Mouse (Mus musculus): ENCODE measurements around the gene Esyt2. TPM values are rescaled to one million over a fixed set of nuclear protein-coding genes. Genes with fewer than 3 reads are reported as not detected.

The Esyt2 gene
- polyA plus RNA-seq, 1 experiment from 2014 or later, result 11.1 TPM

- H3K4me3 ChIP-seq, result no peak overlapping the region
- 94% methylated on average over 2 of the region's 2 CpGs for WGBS
- no peak overlapping the region for H3K9ac ChIP-seq
- no peaks in the 10 kb centered on the region for H3K27me3 ChIP-seq
- H3K4me2 ChIP-seq, result no peak overlapping the region
- no peak overlapping the region for H3K27ac ChIP-seq (replicated peaks)
- no peaks in the 10 kb centered on the region for H3K4me1 ChIP-seq (replicated peaks)
- H3K36me3 ChIP-seq, result peaks cover 56% of the 10 kb centered on the region
- ATAC-seq (ENCODE audit: low read depth), result no peak
- no peaks in the 10 kb centered on the region for H3K9me3 ChIP-seq
Observed at GRCm38 (mm10) chr12:116368857-116369256, 87.9 kb downstream of the Esyt2 start.

GRCm38 (mm10) chr12:116383101-116383500 lies 102.1 kb downstream of the Esyt2 start:
- Histone ChIP-seq H3K36me3 (peaks cover 12% of the 10 kb centered on the region; the same call in 1 of the 2 replicates), H3K27me3 (no peaks in the 10 kb centered on the region), H3K4me1 (replicated peaks) (no peaks in the 10 kb centered on the region), H3K4me3 (no peak overlapping the region), H3K9ac (no peak overlapping the region), H3K4me2 (no peak overlapping the region), H3K9me3 (no peaks in the 10 kb centered on the region), H3K27ac (replicated peaks) (no peak overlapping the region)
- 76% methylated on average over 2 of the region's 2 CpGs for WGBS
- no peak for ATAC-seq (ENCODE audit: low read depth)

GRCm38 (mm10) chr12:116383995-116384394 lies 103.0 kb downstream of the Esyt2 start:
- Histone ChIP-seq H3K27ac (replicated peaks) (no peak overlapping the region), H3K27me3 (no peaks in the 10 kb centered on the region), H3K4me3 (no peak overlapping the region), H3K9ac (no peak overlapping the region), H3K4me1 (replicated peaks) (no peaks in the 10 kb centered on the region), H3K4me2 (no peak overlapping the region), H3K9me3 (no peaks in the 10 kb centered on the region), H3K36me3 (peaks cover 12% of the 10 kb centered on the region; the same call in 1 of the 2 replicates)
- ATAC-seq (ENCODE audit: low read depth), result no peak

GRCm38 (mm10) chr12:116386802-116387201 lies 105.8 kb downstream of the Esyt2 start:
- Histone ChIP-seq H3K9ac (no peak overlapping the region), H3K27me3 (no peaks in the 10 kb centered on the region), H3K4me3 (no peak overlapping the region), H3K27ac (replicated peaks) (no peak overlapping the region), H3K36me3 (no peaks in the 10 kb centered on the region), H3K4me2 (no peak overlapping the region), H3K4me1 (replicated peaks) (no peaks in the 10 kb centered on the region), H3K9me3 (no peaks in the 10 kb centered on the region)
- ATAC-seq (ENCODE audit: low read depth), result no peak
- 78% methylated on average over 1 of the region's 1 CpGs for WGBS

DNA sequence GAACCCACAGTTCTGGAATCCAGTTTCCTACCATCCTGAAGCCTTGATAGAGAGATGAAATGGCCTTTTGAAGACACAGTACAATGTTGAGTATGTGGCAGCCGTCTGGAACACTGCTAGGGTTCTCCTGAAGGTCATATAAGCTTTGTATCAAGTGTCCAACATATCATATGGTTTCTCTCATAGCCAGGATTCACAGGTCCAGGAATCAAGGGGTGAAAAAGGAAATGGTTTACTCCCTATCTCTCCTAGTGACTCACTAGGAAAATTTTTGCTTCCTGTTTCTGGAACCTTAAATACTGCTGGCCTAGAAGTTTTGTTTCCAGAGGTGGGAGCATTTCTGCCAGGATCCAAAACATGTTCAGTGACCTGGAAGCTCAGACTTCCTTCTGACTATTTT lies 108.9 kb downstream of the Esyt2 start:
- WGBS, result 70% methylated on average over 1 of the region's 1 CpGs
- H3K9me3 ChIP-seq, result no peaks in the 10 kb centered on the region
- no peaks in the 10 kb centered on the region for H3K36me3 ChIP-seq
- H3K4me1 ChIP-seq (replicated peaks), result no peaks in the 10 kb centered on the region
- H3K4me2 ChIP-seq, result no peak overlapping the region
- no peak for ATAC-seq (ENCODE audit: low read depth)
- no peak overlapping the region for H3K4me3 ChIP-seq
- no peak overlapping the region for H3K27ac ChIP-seq (replicated peaks)
- no peak overlapping the region for H3K9ac ChIP-seq
- H3K27me3 ChIP-seq, result no peaks in the 10 kb centered on the region

DNA sequence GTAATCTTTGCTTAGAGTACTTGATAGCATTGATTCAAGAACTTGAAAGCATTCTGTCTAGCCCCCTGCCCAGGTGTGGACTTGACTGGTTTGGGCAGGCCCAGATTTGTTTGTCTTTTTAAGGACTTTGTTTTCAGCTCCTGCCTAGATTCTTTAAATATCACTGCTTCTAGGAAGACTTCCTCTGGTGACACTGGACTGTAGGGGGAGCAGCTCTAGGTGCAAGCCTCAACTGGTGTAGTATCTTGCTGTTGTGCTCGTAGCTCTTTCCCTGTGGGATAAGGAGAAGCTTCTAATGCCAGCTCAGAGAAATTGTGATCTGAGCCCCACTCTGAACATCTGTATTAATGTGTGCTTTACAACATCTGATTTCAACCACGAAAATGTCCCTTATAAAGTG lies 113.3 kb downstream of the Esyt2 start:
- Histone ChIP-seq H3K9me3 (no peaks in the 10 kb centered on the region), H3K4me2 (no peak overlapping the region), H3K36me3 (no peaks in the 10 kb centered on the region), H3K9ac (no peak overlapping the region), H3K27me3 (no peaks in the 10 kb centered on the region), H3K27ac (replicated peaks) (no peak overlapping the region), H3K4me3 (no peak overlapping the region), H3K4me1 (replicated peaks) (no peaks in the 10 kb centered on the region)
- no peak for ATAC-seq (ENCODE audit: low read depth)
- WGBS, result 78% methylated on average over 2 of the region's 2 CpGs

GRCm38 (mm10) chr12:116395312-116395711 lies 114.3 kb downstream of the Esyt2 start:
- Histone ChIP-seq H3K27ac (replicated peaks) (no peak overlapping the region), H3K27me3 (no peaks in the 10 kb centered on the region), H3K36me3 (no peaks in the 10 kb centered on the region), H3K4me2 (no peak overlapping the region), H3K9me3 (no peaks in the 10 kb centered on the region), H3K4me1 (replicated peaks) (no peaks in the 10 kb centered on the region), H3K9ac (no peak overlapping the region), H3K4me3 (no peak overlapping the region)
- 93% methylated on average over 2 of the region's 2 CpGs for WGBS
- no peak for ATAC-seq (ENCODE audit: low read depth)

GRCm38 (mm10) chr12:116396072-116396695 lies 115.2 kb downstream of the Esyt2 start:
- Histone ChIP-seq H3K9me3 (no peaks in the 10 kb centered on the region), H3K27me3 (no peaks in the 10 kb centered on the region), H3K9ac (no peak overlapping the region), H3K36me3 (no peaks in the 10 kb centered on the region), H3K27ac (replicated peaks) (no peak overlapping the region), H3K4me3 (no peak overlapping the region), H3K4me1 (replicated peaks) (no peaks in the 10 kb centered on the region), H3K4me2 (no peak overlapping the region)
- no peak for ATAC-seq (ENCODE audit: low read depth)
- WGBS, result 74% methylated on average over 2 of the region's 2 CpGs

DNA sequence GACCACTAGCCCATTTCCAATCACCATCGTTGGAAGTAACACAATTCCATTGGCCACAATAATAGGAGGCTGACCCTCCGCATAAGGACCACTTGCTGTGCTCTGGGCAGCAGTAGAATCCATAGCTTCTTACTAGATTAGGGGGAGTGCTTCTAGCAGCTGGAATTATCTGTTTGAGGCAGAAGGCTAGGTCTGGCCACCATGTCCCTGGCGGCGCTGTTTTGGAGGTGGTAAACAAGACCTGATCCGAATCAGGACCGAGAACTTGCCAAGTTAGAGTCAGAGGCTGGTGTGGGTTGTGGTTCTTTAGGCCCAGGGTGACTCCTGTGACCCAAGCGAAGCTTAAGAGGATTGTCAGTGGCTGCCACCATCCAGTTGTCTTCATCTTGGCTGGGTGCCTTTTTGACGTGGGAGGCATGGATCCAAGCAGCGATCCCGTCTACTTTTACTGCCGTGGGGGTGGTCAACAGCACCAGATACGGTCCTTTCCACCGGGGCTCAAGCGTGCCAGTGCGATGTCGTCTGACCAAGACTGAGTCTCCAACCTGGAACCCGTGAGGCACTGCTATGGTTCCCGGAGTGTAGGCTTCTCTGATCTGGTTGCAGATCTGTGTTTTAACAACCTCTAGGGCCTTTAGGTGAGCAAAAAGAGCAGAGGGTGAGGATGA lies 123.2 kb downstream of the Esyt2 start:
- 97% methylated on average over 18 of the region's 18 CpGs for WGBS
- Histone ChIP-seq H3K4me1 (replicated peaks) (peaks cover 16% of the 10 kb centered on the region), H3K27ac (replicated peaks) (no peak overlapping the region), H3K4me2 (peak overlapping the region; percentile 93), H3K9ac (peak overlapping the region; percentile 59), H3K9me3 (peaks cover 7% of the 10 kb centered on the region; the same call in 1 of the 2 replicates), H3K4me3 (peak overlapping the region; percentile 79), H3K36me3 (peaks cover 23% of the 10 kb centered on the region), H3K27me3 (no peaks in the 10 kb centered on the region)
- ATAC-seq (ENCODE audit: low read depth), result no peak

GRCm38 (mm10) chr12:116405045-116405835 lies 124.2 kb downstream of the Esyt2 start, which contains the start of gene Ncapg2:
Ncapg2 (plus strand) TSS chr12:116405402.
- Histone ChIP-seq H3K27ac (replicated peaks) (no peak within 1 kb of the TSS), H3K4me2 (peak within 1 kb of the TSS; percentile 93), H3K4me3 (peak within 1 kb of the TSS; percentile 79), H3K27me3 (no peaks in the 10 kb centered on the region), H3K9ac (peak within 1 kb of the TSS; percentile 77), H3K9me3 (peaks cover 7% of the 10 kb centered on the region; the same call in 1 of the 2 replicates), H3K4me1 (replicated peaks) (peaks cover 16% of the 10 kb centered on the region), H3K36me3 (peaks cover 23% of the 10 kb centered on the region)
- ATAC-seq (ENCODE audit: low read depth), result peak; percentile 99
- WGBS, result under 1% methylated on average over 72 of the region's 72 CpGs

GRCm38 (mm10) chr12:116405836-116406155 lies 124.8 kb downstream of the Esyt2 start:
- Histone ChIP-seq H3K27ac (replicated peaks) (no peak overlapping the region), H3K9me3 (peaks cover 7% of the 10 kb centered on the region; the same call in 1 of the 2 replicates), H3K27me3 (no peaks in the 10 kb centered on the region), H3K4me2 (peak overlapping the region; percentile 93), H3K4me1 (replicated peaks) (peaks cover 16% of the 10 kb centered on the region), H3K9ac (peak overlapping the region; percentile 77), H3K4me3 (peak overlapping the region; percentile 79), H3K36me3 (peaks cover 23% of the 10 kb centered on the region)
- ATAC-seq (ENCODE audit: low read depth), result no peak
- 9% methylated on average over 8 of the region's 8 CpGs for WGBS

DNA sequence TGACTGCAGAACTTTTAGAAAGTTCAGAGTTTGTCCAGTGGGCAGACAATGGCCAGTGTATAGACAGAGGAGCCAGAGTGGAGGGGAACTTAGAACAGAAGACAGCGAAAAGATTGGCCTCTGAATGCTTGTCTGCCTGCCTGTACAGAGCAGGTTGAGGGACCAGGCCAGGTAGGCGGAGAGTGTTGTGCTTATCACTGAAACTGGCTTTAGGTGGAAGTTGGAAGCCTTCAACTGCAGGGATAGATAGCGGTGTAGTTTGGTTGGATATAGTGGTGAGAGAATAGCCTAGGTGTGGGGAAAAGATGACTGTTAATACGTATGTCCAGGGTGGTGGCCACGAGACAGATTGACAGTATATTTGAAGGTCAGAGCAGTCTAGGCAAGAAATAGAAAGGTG lies 126.9 kb downstream of the Esyt2 start:
- Histone ChIP-seq H3K4me1 (replicated peaks) (peaks cover 16% of the 10 kb centered on the region), H3K36me3 (peaks cover 11% of the 10 kb centered on the region; the same call in 1 of the 2 replicates), H3K4me2 (no peak overlapping the region), H3K4me3 (no peak overlapping the region), H3K27me3 (no peaks in the 10 kb centered on the region), H3K27ac (replicated peaks) (no peak overlapping the region), H3K9ac (no peak overlapping the region), H3K9me3 (peaks cover 7% of the 10 kb centered on the region; the same call in 1 of the 2 replicates)
- WGBS, result 95% methylated on average over 5 of the region's 5 CpGs
- no peak for ATAC-seq (ENCODE audit: low read depth)
